Mouse (Mus musculus) kidney, postnatal 36 days (tissue): ENCODE data around the gene Itga5.

Experiments
- DNase-seq, 2 experiments: peaks; one replicate each; pipeline ENCODE4 v3.0.0; 2021 to 2022; ENCODE audit warnings: mixed read lengths in 2 of 2

Itga5 gene

DNA sequence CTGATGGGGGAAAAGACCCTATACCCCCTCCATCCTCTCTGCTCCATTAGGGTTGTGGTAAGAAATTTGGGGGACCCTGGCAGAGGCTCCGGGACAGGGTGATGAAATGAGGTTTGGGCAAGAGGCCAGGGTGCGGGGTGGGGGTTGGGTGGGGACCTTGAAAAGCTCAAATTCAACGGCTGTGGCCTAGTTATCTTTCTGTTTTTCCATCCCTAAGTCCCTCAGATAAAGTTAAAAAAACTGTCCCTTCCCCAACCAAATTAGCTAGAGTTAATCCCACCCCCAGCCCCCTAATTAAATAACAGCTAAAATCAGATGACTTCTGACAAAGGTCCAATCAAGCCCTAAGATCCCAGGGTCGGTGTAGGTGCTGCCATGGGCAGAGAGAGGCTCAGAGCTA lies 1.8 kb downstream of the Itga5 start:
- no peak for DNase-seq

- no peak for DNase-seq
These were observed 2.8 kb downstream of the Itga5 start for GRCm38 (mm10) chr15:103363809-103364208.

- DNase-seq, result no peak
These were observed 3.6 kb downstream of the Itga5 start for GRCm38 (mm10) chr15:103362950-103363349.

- DNase-seq, result no peak
These were observed 4.2 kb downstream of the Itga5 start for GRCm38 (mm10) chr15:103362333-103362732.

DNA sequence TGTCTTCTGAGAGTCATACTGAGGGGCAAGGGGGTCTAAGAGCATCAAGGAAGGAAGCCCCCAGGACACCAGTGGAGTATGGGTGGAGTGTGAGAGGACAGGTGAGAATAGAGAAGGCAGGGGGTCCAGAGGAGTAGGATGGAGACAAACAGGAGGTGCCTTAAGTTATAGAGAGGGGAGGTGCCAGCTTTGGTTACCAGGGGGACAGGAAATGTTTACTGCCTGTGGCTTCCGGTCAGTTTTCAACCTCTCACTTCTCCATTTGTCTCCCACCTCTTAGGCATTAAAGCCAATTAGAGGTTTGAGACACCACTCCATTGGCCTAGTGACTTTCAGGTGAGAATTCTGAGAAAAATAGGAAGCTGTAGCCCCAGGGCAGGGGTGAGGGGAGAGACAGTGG lies 5.3 kb downstream of the Itga5 start:
- DNase-seq, result no peak

GRCm38 (mm10) chr15:103359869-103360602 lies 6.5 kb downstream of the Itga5 start:
- DNase-seq, result no peak

DNA sequence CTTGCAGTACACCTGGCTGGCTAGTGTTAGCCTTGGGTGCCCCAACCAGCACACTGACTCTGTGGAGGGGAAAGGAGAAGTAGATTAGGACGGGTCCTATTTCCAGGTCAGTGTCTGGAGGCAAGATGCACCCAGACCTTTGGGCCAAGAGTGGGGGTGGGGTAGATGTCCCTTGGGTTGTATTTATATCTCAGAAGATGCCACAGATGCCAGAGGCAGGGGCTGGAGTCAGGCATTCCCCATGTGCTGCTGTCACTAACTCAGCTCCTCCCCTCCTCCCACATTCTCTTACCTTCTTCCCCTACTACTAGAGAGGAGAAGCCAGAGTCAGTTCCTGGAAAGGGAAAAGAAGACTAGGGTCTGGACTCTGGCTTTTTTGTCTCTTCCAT lies 7.4 kb downstream of the Itga5 start:
- DNase-seq, result no peak

- DNase-seq, result peak; percentile 23 to 29
These were observed 8.1 kb downstream of the Itga5 start for GRCm38 (mm10) chr15:103358278-103359121.

GRCm38 (mm10) chr15:103357817-103358216 lies 8.7 kb downstream of the Itga5 start:
- no peak for DNase-seq

- DNase-seq, result no peak
These were observed 10.4 kb downstream of the Itga5 start for GRCm38 (mm10) chr15:103356130-103356529.

- no peak for DNase-seq
These were observed 11.1 kb downstream of the Itga5 start for GRCm38 (mm10) chr15:103355420-103355819.

DNA sequence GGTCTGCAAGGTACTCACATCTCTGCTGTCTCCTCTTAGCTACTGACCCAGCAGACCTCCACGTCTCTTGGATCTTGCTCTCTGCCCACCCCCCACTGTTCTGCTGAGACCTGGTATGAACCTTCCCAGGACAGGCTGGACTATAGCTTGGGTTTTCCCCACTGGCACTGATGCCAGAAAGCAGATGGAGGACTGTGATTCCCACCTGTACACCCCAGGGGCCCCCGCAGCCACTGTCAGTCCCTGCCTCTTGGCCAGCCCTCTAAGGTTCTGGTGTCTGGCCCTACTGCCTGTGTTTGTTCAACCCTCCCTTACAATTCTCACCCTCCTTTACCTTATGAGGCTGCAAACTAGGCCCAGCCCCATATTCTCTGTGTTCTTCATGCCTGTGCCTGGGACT lies 11.9 kb downstream of the Itga5 start:
- no peak for DNase-seq

DNA sequence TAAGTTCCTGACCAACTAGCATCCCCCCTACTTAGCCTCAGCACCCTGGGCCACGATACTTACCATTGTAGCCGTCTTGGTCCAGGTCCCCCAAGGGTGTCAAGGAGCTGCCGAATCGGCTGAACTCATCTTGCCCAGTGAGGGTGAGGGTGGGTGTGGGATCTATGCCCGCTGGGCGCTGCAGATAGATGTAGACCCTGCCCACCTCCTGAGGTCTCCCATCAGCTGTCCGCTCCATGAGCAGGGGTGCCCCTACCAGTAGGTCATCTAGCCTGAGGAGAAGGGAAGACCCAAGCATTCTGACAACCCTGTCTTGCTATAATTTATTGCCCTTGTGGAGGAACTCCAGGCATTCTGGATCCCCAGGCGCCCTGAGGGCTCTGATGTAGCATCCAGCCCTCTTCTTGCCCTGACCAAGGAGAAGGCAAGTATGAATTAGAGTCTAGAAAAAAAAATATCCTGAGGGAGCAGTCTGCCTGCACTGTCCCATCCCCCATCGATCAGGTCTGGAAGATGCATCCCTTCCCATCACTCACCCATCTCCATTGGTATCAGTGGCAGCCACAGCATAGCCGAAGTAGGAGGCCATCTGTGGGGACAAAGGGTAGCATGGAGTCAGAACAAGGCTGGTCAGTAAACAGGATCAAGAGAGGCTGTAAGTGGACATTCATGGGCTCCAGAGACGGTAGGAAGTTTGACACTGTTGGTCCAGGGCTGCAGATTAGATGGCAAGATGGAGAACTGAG lies 12.9 kb downstream of the Itga5 start:
- no peak for DNase-seq

- peak; percentile 36 to 78 for DNase-seq
These were observed 13.7 kb downstream of the Itga5 start for GRCm38 (mm10) chr15:103352856-103353255.

- DNase-seq, result peak; percentile 71 to 88
These were observed 19.3 kb downstream of the Itga5 start for GRCm38 (mm10) chr15:103347275-103347684.

GRCm38 (mm10) chr15:103345789-103346188 lies 20.8 kb downstream of the Itga5 start:
- no peak for DNase-seq

GRCm38 (mm10) chr15:103343556-103343955 lies 23.0 kb downstream of the Itga5 start:
- DNase-seq, result no peak

- DNase-seq, result no peak
These were observed 23.6 kb downstream of the Itga5 start for GRCm38 (mm10) chr15:103343008-103343407.

DNA sequence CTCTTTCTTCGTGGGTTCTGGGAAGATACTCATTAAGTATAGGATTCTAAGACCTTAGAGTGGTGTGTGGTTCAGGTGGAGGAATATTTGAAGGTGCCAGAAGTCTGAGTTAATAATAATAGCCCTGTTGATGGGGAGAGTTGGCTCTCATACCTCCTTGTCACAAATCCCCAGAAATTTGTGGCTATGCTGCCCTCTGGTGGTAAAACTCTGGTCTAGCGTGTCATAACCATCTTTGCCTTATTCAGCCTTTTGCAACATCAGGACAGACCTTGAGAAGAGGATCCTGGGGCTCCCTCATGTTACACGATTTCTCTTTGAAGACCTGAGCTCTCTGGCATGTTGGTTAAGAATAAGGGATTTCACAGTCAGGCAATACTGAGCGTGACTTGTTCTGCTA lies 24.1 kb downstream of the Itga5 start:
- peak; percentile 64 to 81 for DNase-seq

GRCm38 (mm10) chr15:103341547-103341946 lies 25.0 kb downstream of the Itga5 start:
- no peak for DNase-seq

GRCm38 (mm10) chr15:103340786-103341185 lies 25.8 kb downstream of the Itga5 start:
- DNase-seq, result peak in 1 of 2 experiments; percentile 27

DNA sequence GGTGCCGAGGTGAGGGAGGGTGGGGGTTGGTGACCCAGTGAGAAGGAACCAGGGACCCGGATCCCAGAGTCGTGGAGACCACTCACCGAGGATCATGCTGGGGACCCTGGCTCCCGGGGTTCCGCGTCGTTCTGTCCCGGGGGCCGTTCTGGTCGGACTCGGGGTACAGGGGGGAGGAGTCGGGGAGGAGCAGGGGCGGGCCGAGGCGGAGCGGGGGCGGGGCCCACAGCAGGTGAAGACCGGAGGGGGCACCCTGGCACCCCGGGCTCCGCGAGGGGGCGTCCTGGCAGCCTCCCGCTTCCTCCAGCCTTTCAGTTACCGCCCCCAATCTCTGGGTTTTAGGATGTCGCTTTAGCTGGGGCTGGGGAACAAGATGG lies 26.6 kb downstream of the Itga5 start, which contains the start of gene Zfp385a:
Gene Zfp385a (minus strand): TSS at position 133 of the 377 bp plus-strand sequence.
- DNase-seq, result peak in 1 of 2 experiments; percentile 77
